Mouse (Mus musculus): ENCODE results near the gene Olfr1006. TPM values are rescaled to one million over a fixed set of nuclear protein-coding genes. Genes with fewer than 3 reads are reported as not detected.
"Not testable (repeated sequence)": the region's sequence is repeated elsewhere in the genome, so short reads cannot be mapped to it uniquely, and the experiment has no call there.

The Olfr1006 gene
- not detected in 2 replicates for polyA plus RNA-seq (2012; rRNA removed)

DNA sequence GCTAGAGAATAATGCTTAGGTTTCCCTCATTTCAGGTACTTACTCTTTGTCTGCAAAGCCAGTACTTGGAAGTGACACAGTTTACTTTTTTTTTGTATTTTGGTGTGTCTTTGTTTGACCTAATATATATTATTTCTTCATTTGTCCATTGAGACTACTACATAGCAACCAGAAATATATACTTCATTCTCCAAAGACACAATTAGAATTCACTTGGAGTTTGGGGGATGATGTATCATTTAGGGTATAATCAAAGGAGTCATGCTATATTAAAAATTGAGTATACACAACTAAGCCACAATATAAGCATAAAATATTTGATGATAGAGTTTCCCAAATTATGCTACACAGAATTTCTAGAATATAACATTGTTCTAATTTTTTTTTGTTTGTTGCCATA, at the start of gene Olfr1006:
Olfr1006 (minus strand) TSS at position 101 of the 400 bp plus-strand sequence.
- Histone ChIP-seq H3K4me3 (ENCODE audit: extremely low read depth, insufficient read depth, insufficient read length) (no peak within 1 kb of the TSS; the same call in 1 of the 2 replicates), H3K4me1 (ENCODE audit: control insufficient read depth, insufficient read depth, insufficient read length) (no peaks in the 10 kb centered on the region), H3K27me3 (ENCODE audit: control insufficient read depth, insufficient read depth, low read length) (no peaks in the 10 kb centered on the region), H3K27ac (ENCODE audit: insufficient read depth, low read length) (no peak within 1 kb of the TSS), H3K36me3 (ENCODE audit: control insufficient read depth, insufficient read depth, low read length) (no peaks in the 10 kb centered on the region)
- no peak for TF ChIP-seq CTCF (IDR thresholded peaks at IDR 0.05; ENCODE audit: extremely low read depth, insufficient read depth, insufficient read length, insufficient replicate concordance)
- no peak for TF ChIP-seq POLR2A (IDR thresholded peaks at IDR 0.05; ENCODE audit: low read depth, low read length)
- no peak for DNase-seq (ENCODE audit: low read depth in 1 of 2, low spot score in 2 of 2)

- TF ChIP-seq CTCF (IDR thresholded peaks at IDR 0.05; ENCODE audit: extremely low read depth, insufficient read depth, insufficient read length, insufficient replicate concordance) (no peak), POLR2A (IDR thresholded peaks at IDR 0.05; ENCODE audit: low read depth, low read length) (no peak)
- no peak for DNase-seq (ENCODE audit: low read depth in 1 of 2, low spot score in 2 of 2)
- Histone ChIP-seq H3K27ac (ENCODE audit: insufficient read depth, low read length) (no peak overlapping the region), H3K4me3 (ENCODE audit: extremely low read depth, insufficient read depth, insufficient read length) (no peak overlapping the region), H3K4me1 (ENCODE audit: control insufficient read depth, insufficient read depth, insufficient read length) (no peaks in the 10 kb centered on the region), H3K27me3 (ENCODE audit: control insufficient read depth, insufficient read depth, low read length) (no peaks in the 10 kb centered on the region), H3K36me3 (ENCODE audit: control insufficient read depth, insufficient read depth, low read length) (no peaks in the 10 kb centered on the region)
- WGBS: 18% methylated on average over 3 of the region's 3 CpGs
Observed at GRCm38 (mm10) chr2:85725793-85726192, 47.2 kb upstream of the Olfr1006 start.

GRCm38 (mm10) chr2:85715119-85715518, 36.6 kb upstream of the Olfr1006 start, which contains the start of gene Olfr1009:
Gene Olfr1009, plus strand, starts transcription at chr2:85715419.
- TF ChIP-seq CTCF (IDR thresholded peaks at IDR 0.05; ENCODE audit: extremely low read depth, insufficient read depth, insufficient read length, insufficient replicate concordance) (no peak), POLR2A (IDR thresholded peaks at IDR 0.05; ENCODE audit: low read depth, low read length) (no peak)
- no peak within 1 kb of the TSS for H3K27ac ChIP-seq (ENCODE audit: insufficient read depth, low read length)
- 83% methylated on average over 1 of the region's 1 CpGs for WGBS
- no peaks in the 10 kb centered on the region for H3K36me3 ChIP-seq (ENCODE audit: control insufficient read depth, insufficient read depth, low read length)
- no peaks in the 10 kb centered on the region for H3K4me1 ChIP-seq (ENCODE audit: control insufficient read depth, insufficient read depth, insufficient read length)
- no peaks in the 10 kb centered on the region for H3K27me3 ChIP-seq (ENCODE audit: control insufficient read depth, insufficient read depth, low read length)
- H3K4me3 ChIP-seq (ENCODE audit: extremely low read depth, insufficient read depth, insufficient read length): no peak within 1 kb of the TSS
- DNase-seq (ENCODE audit: low read depth in 1 of 2, low spot score in 2 of 2): no peak

GRCm38 (mm10) chr2:85711159-85711558, 32.6 kb upstream of the Olfr1006 start:
- no peaks in the 10 kb centered on the region for H3K4me1 ChIP-seq (ENCODE audit: control insufficient read depth, insufficient read depth, insufficient read length)
- no peak for TF ChIP-seq POLR2A (IDR thresholded peaks at IDR 0.05; ENCODE audit: low read depth, low read length)
- no peak for TF ChIP-seq CTCF (IDR thresholded peaks at IDR 0.05; ENCODE audit: extremely low read depth, insufficient read depth, insufficient read length, insufficient replicate concordance)
- no peak overlapping the region for H3K27ac ChIP-seq (ENCODE audit: insufficient read depth, low read length)
- no peaks in the 10 kb centered on the region for H3K36me3 ChIP-seq (ENCODE audit: control insufficient read depth, insufficient read depth, low read length)
- no peak for DNase-seq (ENCODE audit: low read depth in 1 of 2, low spot score in 2 of 2)
- 31% methylated on average over 1 of the region's 1 CpGs for WGBS
- H3K27me3 ChIP-seq (ENCODE audit: control insufficient read depth, insufficient read depth, low read length): no peaks in the 10 kb centered on the region
- H3K4me3 ChIP-seq (ENCODE audit: extremely low read depth, insufficient read depth, insufficient read length): no peak overlapping the region

- 49% methylated on average over 2 of the region's 2 CpGs for WGBS
- not testable (repeated sequence) for DNase-seq (ENCODE audit: low read depth in 1 of 2, low spot score in 2 of 2); H3K4me1 ChIP-seq (ENCODE audit: control insufficient read depth, insufficient read depth, insufficient read length); H3K4me3 ChIP-seq (ENCODE audit: extremely low read depth, insufficient read depth, insufficient read length); H3K27ac ChIP-seq (ENCODE audit: insufficient read depth, low read length); H3K36me3 ChIP-seq (ENCODE audit: control insufficient read depth, insufficient read depth, low read length); H3K27me3 ChIP-seq (ENCODE audit: control insufficient read depth, insufficient read depth, low read length)
Observed at GRCm38 (mm10) chr2:85710680-85711079, 32.1 kb upstream of the Olfr1006 start.

DNA sequence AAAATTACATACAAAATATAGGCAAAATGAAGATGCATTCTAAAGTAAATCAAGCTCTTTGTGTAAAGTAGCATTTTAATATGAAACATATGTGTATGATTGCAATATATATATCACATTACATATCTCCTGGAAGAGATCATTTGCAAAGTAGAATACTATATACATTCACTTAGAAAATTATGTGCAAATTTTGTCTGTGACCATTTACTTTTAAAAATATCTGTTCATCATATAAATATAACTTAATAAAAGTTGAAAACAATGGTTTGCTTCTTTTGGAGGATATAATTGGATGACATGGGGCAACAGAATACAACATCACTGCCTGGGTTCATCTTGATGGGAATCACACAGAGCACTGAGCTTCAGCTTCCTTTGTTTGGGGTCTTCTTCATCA, 10.6 kb upstream of the Olfr1006 start, which contains the start of gene Olfr1008:
Olfr1008 (plus strand) TSS at position 301 of the 400 bp plus-strand sequence.
- Histone ChIP-seq H3K36me3 (ENCODE audit: control insufficient read depth, insufficient read depth, low read length) (no peaks in the 10 kb centered on the region), H3K4me1 (ENCODE audit: control insufficient read depth, insufficient read depth, insufficient read length) (no peaks in the 10 kb centered on the region), H3K27ac (ENCODE audit: insufficient read depth, low read length) (no peak within 1 kb of the TSS), H3K4me3 (ENCODE audit: extremely low read depth, insufficient read depth, insufficient read length) (no peak within 1 kb of the TSS; the same call in 1 of the 2 replicates), H3K27me3 (ENCODE audit: control insufficient read depth, insufficient read depth, low read length) (no peaks in the 10 kb centered on the region)
- TF ChIP-seq POLR2A (IDR thresholded peaks at IDR 0.05; ENCODE audit: low read depth, low read length) (no peak), CTCF (IDR thresholded peaks at IDR 0.05; ENCODE audit: extremely low read depth, insufficient read depth, insufficient read length, insufficient replicate concordance) (no peak)
- no peak for DNase-seq (ENCODE audit: low read depth in 1 of 2, low spot score in 2 of 2)

- not testable (repeated sequence) for DNase-seq (ENCODE audit: low read depth in 1 of 2, low spot score in 2 of 2); H3K36me3 ChIP-seq (ENCODE audit: control insufficient read depth, insufficient read depth, low read length)
Observed at GRCm38 (mm10) chr2:85664355-85664754, 14.2 kb downstream of the Olfr1006 start, which contains the start of gene Olfr154. Gene Olfr154, minus strand, starts transcription at chr2:85664455.

More at GRCm38 (mm10) chr2:85664355-85664754, 14.2 kb downstream of the Olfr1006 start, which contains the start of gene Olfr154:
- H3K4me1 ChIP-seq (ENCODE audit: control insufficient read depth, insufficient read depth, insufficient read length); H3K27ac ChIP-seq (ENCODE audit: insufficient read depth, low read length); H3K4me3 ChIP-seq (ENCODE audit: extremely low read depth, insufficient read depth, insufficient read length); H3K27me3 ChIP-seq (ENCODE audit: control insufficient read depth, insufficient read depth, low read length): not testable (repeated sequence)
